Mouse (Mus musculus) retina, postnatal 1 day (tissue): ENCODE data around the gene Wfdc5.

Experiments used
- DNase-seq: peaks from one replicate; pipeline ENCODE4 v3.0.0-alpha.2; 2012

Wfdc5 gene

DNA sequence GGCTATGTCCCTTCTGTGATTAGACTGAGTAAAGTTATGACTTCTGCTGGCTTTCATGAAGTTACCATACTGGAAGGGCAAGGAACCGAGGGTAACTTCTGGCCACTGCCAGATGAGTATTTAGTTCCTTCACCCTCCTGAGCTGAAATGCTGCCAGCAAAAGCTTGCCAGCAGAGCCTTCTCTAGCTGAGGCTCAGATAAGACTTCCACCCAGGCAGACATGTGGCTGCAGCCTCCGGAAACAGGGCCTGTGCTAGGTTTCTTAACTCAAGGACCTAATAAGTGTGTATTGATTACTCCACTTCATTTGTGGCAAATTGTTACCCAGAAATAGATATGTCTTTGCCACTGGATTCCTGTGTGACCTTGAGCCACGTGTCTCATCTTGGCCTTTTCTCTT, 9.1 kb downstream of the Wfdc5 start:
- DNase-seq: no peak

DNA sequence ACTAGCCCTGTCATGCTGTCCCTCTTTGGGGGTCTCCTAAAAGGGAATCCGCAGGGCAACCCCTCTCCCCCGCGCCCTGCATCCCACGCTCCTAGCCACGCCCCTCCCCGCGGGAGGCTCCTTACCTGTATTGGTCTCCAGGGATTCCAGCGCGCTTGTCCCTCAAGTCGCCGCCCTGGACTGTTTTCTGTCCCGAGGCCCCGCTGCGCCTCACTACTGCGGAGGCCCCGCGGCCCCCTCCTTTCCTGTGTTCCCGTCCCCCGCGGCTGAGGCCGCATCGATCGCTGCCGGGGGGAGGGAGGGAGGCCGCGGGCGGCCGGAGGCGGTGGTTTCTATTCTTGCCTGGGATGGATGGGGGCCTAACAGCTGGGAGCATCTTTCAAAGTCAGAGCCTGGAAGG, 11.6 kb downstream of the Wfdc5 start, which contains the start of gene Kcns1:
Gene Kcns1 (minus strand): TSS at position 212 of the 400 bp plus-strand sequence.
- peak; percentile 50 for DNase-seq

DNA sequence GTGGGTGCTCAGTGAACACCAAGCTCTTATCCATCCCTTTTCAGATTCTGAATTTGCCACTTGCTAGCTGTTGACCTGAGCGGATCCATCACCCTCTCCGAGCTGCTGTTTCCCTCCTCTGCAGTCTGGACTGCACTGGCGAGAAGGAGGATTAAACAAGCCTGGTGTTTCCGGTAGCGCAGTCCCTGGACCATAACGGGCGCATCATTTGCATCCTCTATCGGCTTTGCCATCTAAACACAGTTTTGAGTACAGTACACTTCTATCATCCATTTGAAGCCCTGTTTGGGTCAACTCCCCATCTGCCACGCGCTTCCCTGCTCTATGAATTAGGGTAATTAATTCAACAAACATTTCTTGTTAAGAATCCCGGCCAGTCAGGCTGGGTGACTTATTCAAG, 12.2 kb downstream of the Wfdc5 start:
- DNase-seq: peak; percentile 37

- DNase-seq: no peak
Measured at GRCm38 (mm10) chr2:164168571-164168946, 14.0 kb downstream of the Wfdc5 start.

- peak; percentile 55 for DNase-seq
Measured at GRCm38 (mm10) chr2:164167752-164168570, 14.6 kb downstream of the Wfdc5 start.

- DNase-seq: no peak
Measured at GRCm38 (mm10) chr2:164164941-164165340, 17.6 kb downstream of the Wfdc5 start.

GRCm38 (mm10) chr2:164161515-164162055, 21.0 kb downstream of the Wfdc5 start:
- no peak for DNase-seq

- DNase-seq: no peak
Measured at GRCm38 (mm10) chr2:164158838-164159237, 23.7 kb downstream of the Wfdc5 start.

- DNase-seq: no peak
Measured at GRCm38 (mm10) chr2:164156158-164156557, 26.4 kb downstream of the Wfdc5 start.

GRCm38 (mm10) chr2:164154007-164154406, 28.5 kb downstream of the Wfdc5 start:
- DNase-seq: no peak

- DNase-seq: no peak
Measured at GRCm38 (mm10) chr2:164152341-164152740, 30.2 kb downstream of the Wfdc5 start.

DNA sequence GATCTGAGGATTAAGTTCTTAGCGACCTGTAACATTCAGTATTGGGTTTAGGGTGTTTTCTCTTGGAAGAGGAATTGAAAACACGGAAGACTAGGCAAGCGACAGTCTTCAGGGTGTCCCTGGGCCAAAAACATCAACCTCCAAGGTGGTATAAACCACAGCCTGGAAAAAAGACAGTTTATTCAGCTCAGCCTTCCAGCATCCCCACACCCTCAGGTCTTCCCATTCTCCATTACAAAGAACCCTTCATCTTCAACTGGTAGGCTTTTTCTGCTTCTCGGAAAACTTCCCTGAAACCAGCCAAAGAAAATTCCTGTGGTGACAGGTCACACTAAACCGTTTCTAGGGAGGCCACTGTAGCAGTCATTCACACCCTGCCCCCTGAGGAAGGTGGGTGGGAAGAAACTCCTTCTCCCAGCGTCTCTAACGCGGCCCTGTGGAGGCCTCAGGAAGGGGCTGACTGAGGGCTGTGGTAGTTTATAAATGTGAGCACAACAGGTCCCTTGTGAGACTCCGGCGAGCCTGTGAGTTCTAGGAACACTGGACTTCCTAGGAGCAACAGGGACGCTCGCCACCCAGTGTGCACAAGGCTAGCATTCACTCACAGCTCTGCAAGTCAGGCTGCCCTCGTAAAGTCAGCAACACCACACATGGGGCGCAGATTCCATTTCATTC, 32.3 kb downstream of the Wfdc5 start:
- DNase-seq: no peak

DNA sequence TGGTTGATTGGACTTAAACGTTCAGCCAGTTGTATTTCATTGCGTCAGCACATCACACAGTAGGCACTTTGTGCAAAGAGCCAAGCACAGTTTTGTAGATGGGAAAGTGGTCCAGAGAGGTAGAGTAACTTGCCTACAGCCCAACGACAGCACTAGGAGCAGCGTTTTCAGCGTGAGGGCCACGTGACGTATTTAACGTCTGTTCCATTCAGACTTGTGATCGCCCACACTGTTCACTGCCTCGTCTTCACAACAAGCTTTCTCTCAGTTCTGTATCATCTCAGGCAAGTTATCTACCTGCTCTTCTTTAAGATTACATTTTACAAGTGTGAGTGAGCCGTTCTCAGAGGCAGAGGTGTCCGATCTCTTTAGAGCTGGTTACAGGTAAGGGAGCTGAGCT, 36.0 kb downstream of the Wfdc5 start:
- no peak for DNase-seq

DNA sequence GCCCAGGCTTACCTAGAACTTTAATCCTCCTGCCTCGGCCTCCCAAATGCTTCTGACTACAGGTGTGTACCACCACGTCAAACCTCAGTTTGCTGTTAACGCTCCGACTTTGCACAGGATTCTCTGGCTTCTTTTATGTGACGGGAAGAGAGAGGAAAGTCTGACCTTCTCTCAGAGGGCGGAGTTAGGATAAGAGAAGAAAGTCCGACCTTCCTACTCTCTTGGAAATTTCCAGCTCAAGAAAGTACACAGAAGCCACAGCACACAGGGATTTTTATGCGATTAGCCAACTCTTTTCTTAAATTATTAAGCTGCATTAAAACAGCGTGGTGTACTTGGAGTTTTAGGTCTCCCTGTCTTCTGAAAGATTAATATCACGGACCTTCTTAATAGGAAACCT, 38.0 kb downstream of the Wfdc5 start:
- DNase-seq: no peak

GRCm38 (mm10) chr2:164144025-164144424, 38.5 kb downstream of the Wfdc5 start:
- no peak for DNase-seq

GRCm38 (mm10) chr2:164142021-164142420, 40.5 kb downstream of the Wfdc5 start:
- DNase-seq: no peak

- DNase-seq: no peak
Measured at GRCm38 (mm10) chr2:164137754-164138153, 44.8 kb downstream of the Wfdc5 start.

DNA sequence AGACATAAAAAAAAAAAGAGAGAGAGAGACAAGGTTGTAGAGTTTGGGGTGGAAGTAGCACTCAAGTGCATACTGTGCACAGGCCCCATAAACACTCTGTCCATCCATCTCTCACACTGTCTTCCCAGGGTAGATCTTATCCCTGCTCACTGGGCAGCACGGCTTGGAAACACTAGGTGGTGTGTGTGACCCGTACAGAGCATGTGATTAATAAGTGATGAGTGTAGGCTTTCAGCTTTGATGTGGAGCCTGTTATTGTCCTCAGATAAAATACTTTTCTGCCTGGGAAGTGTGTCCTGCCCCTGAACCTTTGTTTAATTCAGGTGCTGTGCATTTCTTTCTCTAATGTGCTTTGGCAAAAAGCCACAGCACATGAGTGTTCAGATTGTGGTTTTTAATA, 46.1 kb downstream of the Wfdc5 start:
- peak; percentile 20 for DNase-seq

DNA sequence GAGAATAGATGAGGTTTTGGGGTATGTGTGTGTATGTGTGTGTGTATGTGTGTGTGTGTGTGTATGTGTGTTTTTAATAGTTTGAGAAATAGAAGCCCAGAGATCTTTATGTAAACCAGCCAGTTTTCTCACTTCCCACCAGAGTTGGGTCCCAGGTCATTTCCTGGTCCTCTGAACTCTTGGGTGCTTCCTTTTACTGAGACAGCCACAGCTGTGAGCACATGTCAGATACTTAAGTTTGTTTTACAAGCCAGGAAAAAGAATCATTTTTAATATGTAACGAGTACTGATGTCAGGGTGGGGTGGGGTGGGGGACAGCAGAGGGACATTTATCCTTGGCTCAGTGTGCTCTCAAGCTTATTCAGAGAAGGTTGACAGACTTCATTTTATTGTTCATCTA, 47.2 kb downstream of the Wfdc5 start:
- no peak for DNase-seq

- DNase-seq: peak; percentile 42
Measured at GRCm38 (mm10) chr2:164134563-164134962, 48.0 kb downstream of the Wfdc5 start.

DNA sequence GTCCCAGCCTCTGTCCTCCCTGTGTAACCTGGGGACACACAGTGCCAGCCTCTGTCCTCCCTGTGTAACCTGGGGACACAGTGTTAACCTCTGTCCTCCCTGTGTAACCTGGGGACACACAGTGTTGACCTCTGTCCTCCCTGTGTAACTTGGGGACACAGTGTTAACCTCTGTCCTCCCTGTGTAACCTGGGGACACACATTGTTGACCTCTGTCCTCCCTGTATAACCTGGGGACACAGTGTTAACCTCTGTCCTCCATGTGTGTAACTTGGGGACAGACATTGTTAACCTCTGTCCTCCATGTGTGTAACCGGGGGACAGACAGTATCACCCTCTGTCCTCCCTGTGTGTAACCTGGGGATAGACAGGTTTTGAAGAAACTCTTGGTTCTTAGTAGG, 51.0 kb downstream of the Wfdc5 start:
- no peak for DNase-seq

DNA sequence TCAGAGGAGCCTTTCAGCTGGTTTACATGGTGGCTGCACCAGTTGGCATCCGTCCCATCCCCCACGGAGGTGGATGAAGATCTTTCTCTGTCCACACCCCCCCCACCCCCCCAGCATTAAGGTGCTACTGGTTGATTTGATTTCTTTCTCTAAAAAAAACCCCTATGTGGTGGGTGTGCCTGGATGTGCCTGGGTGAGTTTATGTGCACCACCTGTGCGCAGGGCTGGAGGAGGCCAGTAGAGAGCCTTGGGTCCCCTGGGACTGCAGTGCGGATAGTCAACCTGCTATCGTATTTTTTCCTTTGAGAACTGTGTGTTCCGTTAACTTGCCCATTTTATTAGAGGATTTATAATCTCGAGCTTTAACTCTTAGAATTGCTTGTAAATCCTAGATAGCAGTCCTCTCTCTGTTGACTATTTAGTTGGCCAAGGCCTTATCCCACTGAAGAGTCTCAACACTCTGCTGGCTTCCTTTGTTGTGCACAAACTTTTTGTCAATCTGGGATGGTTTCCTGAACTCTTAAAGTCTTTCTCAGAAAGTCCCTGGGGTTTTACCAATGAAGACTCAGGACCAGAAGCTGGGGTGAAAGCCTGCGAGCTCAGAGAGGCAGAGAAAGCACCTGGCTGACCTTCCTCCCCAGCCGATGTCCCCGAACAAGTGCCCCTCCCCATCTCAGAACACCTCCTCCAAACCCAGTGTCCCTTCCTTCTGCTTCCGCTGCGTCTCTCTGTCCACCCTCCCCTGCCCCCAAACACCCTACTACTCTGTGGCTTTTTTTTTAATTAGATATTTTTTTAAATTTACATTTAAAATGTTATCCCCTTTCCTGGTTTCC, 53.7 kb downstream of the Wfdc5 start:
- DNase-seq: no peak

DNA sequence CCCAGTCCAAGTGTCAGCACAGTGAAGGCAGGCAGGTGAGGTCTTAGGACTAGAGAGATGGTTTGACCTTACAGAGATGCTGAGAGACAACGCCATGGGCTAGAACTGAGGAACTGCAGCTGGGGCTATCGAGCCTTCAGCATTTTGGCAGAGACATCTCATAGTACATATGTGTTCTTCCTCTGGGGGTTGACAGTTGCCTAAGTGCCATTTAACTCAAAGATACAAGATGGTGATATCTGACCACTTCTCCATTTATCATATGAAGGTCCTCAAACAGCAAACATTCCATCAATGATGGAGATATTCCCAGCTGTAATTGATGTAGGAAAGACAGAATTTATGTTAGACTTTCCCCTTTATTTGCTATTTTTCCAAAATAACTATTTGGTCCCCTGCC, 55.2 kb downstream of the Wfdc5 start:
- no peak for DNase-seq
